Mouse (Mus musculus) adrenal gland, adult (tissue): Measurements from ENCODE around the gene Gli1.

Experiments
- DNase-seq, 2 experiments: peaks; one replicate each; pipeline ENCODE4 v3.0.0; 2022 to 2023; ENCODE audit warnings: low spot score in 1 of 2; ENCODE audit not compliant: inconsistent age in 2 of 2

Gene Gli1

DNA sequence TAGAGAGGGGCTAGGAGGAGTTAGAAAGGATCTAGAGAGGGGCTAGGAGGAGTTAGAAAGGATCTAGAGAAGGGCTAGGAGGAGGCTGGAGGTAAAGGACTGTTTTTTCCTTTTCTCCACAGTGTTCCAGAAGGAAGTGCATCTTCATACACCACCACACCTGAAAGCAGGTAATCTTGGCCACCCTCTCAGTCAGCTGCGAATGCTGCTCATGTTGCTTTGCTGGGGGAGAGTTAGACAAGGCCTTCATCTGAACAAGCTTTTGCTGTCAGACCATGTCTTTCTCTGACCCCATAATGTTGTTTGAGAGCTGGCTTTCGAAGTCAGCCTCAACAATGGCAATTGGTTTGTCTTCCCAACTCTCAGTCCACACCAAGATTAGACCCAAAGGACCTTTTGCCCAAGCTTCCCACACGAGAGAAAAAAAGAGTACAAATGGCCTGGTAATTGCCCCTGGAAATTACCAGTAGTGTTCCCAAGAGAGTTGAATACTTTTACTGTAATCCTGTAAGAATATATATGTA is 48.1 kb downstream of the Gli1 start:
- DNase-seq: peak in 1 of 2 experiments; percentile 55

DNA sequence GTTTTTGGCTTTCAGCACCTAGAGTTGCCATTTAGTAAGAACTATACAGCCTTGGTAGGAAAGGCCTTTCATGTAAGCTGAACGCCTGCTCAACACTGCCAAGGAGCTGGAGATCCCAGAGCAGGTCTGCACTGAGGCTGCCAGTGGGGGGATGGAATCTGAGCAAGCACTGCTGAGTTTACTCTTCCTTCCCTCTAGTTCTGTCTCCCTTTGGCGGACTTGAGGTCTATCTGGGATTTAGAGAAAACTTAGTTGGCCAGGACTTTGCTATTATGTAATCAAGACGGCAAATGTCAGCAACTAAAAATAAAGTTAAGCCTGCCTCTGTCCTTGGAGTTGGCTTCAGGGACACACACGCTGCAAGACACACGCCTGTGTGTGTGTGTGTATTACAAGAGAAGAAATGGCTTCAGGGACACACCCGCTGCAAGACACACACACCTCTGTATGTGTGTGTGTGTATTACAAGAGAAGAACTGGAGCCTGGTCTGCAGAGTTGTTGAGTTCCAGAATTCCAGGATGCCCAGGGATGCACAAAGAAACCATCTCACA is 48.7 kb downstream of the Gli1 start:
- peak; percentile 79 to 95 for DNase-seq

DNA sequence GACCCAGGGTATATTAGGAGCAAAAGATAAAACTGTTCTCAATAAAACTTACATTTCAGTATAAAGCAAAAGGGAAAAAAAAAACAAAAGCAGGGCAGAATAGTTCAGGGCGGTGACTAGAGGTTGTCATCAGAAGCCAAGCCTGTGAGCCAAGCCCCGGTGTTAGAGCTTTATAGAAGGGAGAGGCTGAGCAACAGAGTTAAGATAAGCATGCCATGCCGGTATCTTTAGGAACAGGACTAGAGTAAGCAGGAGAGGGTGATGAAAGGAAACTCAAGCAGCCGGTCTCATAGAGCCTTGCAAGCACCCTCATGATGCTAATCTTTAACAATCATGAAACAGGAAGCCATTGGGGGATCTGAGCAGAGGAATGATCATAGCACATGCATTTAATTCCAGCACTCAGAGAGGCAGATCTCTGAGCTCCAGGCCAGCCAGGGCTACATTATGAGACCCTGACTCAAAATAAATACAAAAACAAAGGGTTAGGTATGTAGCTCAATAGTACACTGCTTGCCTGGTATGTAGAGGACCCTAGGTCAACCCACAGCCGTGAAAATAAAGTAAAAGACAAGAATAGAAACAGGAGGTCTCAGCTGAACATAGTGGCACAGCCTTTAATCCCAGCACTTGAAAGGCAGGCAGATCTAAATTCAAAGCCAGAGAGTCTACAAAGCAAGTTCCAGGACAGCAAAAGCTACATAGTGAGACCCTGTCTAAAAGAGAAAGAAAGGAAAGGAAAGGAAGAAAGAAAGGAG is 49.7 kb downstream of the Gli1 start:
- peak in 1 of 2 experiments; percentile 61 for DNase-seq

DNA sequence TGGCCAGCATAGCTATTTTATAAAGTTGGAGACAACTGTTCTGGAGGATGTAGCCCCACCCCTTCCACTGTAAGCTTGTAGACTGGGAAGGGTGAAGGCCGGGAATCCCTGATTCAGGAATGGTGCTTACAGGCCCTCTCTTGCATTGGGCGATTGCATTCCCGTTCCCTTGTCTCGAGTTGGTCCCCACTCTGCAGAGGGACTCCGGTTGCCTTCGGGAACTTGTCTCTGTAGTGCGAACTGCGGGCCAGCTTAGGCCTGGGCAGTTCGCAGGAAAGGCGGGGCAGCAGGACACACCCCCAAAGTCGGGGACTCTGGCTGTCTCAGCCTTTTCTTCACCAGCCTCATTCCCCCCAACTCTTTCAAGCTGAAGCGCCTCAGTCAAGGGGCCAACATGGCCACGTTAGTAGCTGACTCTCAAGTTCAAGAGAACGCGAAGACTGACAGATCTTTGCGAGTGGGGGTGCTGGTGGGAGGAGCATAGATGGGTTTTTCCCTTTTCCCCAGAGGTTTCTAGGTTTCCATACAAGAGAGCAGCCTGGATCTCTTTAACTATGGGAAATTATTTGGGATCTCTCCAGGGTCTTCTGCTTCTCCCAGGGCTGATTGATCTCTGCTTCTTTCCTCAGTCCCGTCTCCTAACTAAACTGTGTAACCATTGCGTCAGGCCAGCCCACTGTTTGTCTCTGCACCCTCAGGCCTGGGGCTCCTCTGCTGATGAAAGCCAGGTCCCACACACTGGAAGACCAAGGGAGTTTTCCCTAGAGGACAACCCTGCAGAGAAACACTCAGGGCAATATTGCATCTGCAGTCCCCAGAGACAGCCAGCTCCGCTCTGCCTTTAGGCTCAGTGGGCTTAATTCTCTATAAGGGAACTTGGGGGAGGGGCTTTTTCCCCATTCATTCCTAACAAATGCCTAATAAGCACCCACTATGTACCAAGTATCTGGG is 50.6 kb downstream of the Gli1 start:
- peak; percentile 82 to 93 for DNase-seq

DNA sequence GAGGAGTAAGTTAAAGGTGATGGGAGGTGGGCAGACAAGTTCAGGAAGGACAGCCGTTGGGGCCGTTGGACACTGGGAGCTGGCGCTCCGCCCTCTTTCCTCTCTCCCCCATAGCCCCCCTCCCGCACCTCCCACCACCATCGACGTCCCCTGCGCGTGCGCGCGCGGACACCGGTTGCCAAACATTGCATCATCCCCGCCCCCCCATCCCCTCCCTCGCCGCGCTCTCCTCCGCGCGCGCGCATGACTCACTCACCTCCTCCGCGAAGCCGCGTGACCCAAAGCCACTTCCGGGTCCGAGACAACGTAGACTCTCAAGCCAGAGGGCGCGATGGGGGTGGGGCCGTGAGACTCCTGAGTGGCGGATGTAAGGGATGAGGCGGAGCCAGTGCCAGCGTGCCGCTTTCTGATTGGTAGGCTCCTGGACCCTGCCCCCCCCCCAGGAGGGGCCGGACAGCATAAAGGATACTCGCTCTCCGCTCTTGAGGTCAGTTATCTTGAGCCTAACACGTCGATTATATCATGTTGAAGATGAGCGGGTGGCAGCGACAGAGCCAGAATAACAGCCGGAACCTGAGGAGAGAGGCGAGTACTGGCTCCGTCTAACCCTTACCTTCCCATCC is 51.4 kb downstream of the Gli1 start:
- DNase-seq: peak; percentile 100

DNA sequence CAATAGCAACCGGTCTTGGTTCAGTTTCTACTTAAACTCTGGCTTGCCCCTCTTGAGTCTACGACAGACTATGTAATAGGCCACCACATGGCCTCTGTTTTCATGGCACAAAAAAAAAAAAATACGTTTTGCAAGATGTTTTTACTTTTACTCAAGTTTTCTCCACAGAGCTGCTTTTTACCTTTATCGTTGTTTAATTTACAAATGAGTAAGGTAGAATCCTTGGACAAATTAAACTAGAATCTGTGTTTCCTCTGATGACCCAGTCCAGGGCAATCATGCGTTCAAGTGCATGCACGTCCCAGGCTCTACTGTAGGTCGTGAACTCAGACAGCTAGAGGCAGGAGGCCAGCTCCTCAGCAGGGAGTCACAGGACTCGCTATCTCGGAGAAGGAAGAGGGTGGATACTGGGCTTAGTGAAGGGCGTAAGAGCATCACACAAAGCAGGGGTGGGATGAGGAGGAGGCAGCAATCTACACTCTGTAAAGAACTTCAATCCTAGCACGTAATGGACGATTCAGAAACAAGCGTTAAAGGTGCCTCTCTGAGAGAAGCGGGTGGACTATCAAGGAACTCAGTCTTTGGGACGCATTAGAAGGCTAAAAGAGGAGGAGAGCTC is 52.1 kb downstream of the Gli1 start:
- DNase-seq: peak in 1 of 2 experiments; percentile 66

DNA sequence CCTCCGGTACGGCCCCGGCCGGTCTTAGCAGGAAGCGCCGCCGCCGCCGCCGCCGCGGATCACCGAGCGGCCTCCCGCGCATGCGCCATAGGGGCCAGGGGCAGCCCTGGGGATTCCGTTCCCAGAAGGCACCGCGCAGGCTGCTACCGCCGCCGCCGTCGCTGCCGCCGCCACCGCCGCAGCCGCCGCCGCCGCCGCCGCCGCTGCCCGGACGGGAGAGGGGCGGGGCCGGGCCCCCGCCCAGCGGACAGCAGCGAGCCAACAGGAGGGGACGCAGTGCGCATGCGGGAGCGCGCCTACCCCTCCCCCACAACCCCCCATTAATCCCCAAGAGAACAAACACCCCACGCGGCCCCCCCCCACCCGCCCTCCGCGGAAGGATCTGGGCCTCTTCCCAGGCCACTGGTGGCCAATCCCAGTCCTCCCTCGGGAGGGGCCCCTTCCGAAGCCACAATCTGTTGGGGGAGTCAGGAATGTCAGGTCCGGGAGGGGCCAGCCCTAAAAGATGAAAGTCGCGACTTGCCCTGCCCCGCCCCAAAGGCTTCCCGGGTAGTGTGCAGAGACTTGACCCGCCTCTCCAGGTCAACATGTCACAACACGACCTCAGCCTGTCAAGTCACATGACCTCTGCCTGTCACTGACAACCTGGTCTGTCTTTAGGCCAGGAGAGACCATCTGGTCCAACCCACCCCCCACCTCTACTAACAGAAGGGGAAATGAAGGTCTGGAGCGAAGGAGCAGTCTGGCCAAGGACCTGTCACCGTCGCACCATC is 52.8 kb downstream of the Gli1 start, which contains the start of gene Mbd6:
Gene Mbd6, minus strand, starts transcription at position 219 of the 773 bp plus-strand sequence.
- DNase-seq: peak; percentile 94 to 97

DNA sequence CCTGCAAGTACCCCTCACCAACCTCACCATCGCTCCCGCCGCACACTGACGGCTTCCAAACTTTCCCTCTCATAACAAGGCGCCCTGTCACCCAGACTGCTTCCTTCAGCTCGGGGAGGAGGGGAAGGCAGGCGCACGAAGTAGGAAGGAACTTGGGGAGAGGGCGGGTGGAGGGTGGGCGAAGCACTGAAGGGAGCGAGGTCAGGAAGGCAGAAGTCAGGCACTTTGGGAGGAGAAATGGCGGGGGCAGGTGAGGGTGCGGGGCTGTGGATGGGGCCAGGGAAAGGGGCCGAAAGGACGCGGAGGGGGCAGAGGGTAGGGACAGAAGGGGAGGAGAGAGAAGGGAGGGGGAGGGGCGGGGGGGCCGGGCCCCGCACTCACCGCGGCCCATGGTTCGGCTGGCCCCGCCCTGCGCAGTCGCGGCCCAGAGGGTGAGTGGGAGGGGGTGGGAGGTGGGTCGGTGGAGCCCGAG is 53.4 kb downstream of the Gli1 start:
- DNase-seq: no peak

DNA sequence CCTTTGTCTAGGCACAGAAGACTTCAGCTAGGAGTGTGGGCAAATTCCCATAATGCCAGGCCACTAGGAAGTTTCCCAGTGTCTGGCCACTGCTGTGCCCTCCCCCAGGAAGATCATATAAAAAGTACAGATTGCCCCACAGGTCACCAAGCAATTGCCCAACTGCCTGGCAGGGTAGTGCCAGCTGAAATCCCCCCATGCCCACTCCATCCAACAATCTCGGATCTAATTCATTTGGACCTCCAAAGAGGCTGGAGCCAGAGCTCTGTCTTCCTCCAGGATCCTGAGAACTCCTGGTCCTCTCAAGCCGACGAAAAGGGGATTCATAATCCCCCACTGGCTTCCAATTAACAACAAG is 53.9 kb downstream of the Gli1 start:
- no peak for DNase-seq

DNA sequence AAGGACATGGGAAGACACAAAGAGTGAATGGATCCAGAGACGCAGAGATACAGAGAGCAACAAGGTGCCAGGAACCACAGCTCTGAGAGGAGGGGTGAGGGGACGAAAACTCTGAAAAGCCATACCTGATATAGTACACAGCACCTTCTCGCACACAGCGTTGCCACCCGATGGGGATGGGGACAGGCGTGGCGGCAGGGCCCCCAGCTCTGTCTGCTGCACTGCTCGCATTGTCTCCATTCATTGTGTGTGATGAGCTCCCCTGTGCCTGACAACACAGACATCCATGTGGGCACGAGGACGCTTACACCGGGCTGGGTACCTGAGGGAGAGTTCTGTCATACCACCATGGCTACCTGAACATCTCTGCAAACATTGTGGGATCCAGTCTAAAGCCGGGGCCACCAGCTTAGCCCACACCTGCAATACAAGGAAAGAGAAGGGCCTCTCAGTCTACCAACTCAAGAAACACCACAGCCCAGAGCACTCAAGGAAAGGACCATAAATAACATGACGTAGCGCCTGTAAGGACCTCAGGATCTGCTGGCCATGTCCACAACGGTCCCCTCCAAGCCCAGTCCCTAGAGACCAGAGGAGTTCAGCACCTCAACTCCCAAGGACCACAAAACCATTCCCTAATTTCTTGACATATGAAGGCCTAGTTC is 54.4 kb downstream of the Gli1 start:
- DNase-seq: peak in 1 of 2 experiments; percentile 42

DNA sequence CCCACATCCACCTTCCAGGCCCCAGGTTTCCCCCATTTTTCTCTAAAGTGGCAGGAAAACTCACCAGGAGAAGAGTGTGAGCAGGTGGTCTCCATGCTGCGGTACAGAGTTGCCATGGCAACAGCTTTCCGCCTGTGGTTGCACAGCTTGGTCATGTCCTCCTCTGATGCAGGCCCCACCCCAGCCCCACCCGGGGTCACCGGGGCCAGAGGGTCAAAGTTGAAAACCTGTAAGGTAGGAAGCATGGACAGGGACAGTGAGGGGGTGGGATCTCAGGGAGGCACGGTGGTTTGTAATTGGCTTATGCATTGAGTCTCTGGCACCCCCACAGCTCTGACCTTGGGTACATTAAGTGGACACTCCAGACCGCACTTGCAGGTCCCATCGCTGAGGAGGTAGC is 55.0 kb downstream of the Gli1 start:
- peak; percentile 49 to 58 for DNase-seq

DNA sequence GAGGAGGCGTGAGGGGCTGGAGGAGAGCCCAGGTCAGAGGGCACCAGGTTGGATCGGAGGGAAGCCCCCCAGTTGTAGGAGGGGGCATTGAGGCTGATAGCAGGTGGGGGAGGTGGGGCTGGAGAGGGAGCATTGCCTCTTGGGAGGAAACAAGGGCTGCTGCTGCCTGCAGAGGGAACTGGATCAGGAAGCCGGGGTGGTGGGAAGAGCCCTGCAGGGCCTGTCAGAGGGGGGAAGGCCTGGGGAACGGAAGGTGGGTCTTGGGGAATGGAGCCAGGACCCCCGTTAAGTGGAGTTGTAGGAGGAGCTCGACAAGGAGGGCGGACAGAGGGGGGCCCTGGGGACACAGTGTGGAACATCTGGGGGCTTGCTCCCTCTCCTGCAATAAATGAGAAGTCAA is 55.6 kb downstream of the Gli1 start:
- DNase-seq: peak in 1 of 2 experiments; percentile 28

DNA sequence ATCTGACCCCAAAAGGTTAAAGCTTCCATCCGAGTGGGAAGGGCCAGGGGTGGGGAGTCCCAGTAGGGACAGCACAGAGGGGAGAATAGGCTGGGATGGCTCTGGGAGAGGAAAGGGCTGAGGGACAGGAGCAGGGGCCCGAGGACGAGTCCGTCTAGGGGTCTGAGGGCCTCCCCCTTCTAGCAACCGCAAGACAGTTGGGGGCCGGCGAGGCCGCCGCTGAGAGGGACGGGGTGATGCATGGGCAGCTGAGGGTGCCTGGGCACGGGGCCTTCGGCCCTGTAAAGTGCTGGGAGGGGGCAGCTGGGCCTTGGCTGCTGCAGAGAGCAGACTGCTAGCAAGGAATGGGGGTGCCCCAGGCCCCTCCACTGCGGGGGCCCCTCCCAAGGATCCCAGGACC is 56.1 kb downstream of the Gli1 start:
- peak; percentile 31 to 41 for DNase-seq

DNA sequence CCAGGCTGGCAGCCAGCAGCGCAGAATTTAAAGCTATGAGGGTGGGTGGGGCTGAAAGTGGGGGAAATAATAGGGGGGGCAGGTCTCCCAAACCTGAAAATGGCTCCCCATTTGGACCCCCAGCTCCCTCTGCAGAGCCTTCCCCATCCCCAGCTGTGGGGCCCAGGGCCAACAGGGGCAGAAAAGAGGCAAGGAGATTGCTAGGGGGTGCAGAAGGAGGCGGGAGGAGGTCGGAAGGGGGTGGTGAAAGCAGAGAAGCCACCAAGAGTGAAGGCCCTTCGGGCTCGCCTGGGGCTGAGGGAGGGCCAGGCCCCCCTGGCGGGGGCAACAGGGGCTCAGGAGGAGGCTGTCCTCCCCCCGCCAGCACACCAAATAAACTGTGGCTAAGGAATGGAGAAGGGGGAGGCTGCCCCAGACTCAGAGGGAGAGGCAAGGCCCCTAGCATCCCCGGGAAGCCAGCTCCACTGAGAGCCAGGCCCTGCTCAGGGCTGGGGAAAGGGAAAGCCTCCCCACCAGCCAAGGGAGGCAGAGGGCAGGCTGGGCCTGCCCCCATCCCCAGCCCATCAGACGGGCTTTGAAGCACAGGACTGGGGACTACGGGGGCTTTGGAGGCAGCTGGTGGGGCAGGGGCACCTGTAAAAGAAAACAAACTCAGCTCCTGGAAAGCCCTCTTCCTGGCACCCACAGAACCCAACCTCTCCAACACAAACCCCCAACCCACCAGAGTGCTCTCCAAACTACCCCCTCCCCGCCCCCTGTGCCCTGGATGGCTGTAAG is 56.9 kb downstream of the Gli1 start:
- peak in 1 of 2 experiments; percentile 13 for DNase-seq

DNA sequence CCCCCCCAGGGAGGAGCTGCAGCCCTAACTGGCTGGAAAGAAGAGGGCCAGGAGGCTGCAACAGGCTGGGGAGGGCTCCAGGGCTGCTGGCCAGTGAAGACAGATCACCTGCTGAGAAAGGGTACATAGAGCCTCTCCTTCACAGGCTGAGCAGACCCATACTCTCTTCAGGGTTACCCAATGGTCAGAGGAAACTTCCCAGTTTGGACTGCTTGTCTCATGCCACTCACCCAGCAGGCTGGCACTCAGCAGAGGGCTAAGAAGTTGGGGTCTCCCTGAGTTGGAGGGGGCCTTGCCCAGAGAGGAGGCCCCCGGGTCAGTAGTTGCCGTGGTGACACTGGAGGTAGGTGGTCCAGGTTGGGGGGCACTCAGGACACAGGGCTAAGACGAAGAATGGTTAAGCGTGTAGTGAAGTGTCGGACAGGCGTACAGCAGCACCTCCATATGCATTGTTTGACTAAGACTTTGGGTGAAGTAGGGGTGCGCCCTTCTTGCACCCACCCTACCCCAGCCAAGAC is 57.6 kb downstream of the Gli1 start:
- peak in 1 of 2 experiments; percentile 10 for DNase-seq

DNA sequence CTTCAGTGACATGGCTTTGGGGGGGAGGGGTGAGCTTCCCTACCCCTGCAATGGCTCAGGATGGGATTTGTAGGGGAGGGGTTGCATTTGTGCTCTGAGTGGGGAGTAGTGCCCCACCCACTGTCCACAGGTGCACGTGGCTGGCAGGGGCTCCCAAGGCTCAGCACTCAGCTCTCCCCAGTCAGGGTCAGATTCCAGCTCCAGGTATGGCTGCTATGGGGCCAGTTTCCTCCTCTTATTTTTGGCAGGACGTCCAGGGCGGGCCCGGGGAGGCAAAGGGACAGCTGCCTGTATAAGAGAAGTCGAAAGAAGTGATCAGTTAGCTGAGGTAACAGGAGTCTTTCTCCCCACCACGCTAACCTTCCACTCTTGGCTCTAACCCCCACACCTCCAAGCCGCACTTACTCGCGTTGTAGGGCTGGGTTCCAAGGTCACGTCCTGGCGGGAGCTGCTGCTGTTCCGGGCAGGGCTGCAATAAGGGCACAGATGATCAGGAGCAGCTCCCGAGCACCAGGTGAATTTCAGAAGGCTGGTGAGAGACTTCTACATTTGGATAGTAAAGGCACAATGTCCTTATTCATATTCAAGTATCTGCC is 59.1 kb downstream of the Gli1 start:
- DNase-seq: peak; percentile 36 to 77

DNA sequence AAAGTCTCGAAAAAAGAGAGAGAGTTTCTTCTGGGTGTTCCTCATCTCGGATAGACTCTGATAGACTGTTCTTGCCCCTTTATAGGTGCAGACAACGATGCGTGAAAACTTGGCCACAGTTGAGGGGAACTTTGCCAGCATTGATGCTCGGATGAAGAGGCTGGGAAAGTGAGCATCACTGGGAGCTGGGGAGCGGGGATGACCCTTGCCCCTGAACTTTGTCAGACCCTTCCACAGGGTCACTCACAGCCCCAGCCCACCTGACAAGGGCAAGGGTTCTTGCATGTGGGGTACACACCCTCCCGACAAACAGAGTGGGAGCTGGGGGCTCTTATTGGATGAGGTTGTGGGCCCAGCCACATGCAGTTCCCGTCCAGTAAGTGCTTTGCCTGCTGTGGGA is 60.5 kb downstream of the Gli1 start:
- no peak for DNase-seq
